Mouse (Mus musculus) retina, embryonic 14.5 days (tissue): ENCODE data around the gene Eef1akmt1.

Source experiments
- DNase-seq: peaks from one replicate; pipeline ENCODE4 v3.0.0-alpha.2; 2015; ENCODE audit warnings: low spot score

Gene Eef1akmt1

DNA sequence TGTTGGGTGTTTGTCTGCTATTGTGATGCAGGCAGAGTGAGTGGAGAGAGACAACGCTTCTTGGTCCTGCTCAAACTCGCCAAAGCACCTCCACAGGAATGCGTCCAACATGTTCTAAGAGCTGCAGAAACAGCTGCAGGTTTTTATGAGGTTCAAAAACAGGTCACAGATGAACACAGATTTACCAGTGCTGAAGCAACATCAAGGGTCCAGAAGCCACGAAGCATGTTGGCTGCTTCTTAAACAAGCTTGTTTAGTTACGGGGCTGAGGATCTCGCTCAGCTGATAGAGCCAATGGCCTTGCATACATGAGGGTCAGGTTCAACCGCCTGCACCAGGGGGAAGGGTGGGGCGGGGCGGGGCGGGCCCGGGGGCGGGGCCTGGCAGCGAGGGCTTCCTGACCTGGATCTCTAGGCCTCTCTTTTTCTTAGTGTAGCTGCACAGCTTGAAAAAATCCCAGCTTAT, 24.8 kb downstream of the Eef1akmt1 start:
- DNase-seq: peak; percentile 41

DNA sequence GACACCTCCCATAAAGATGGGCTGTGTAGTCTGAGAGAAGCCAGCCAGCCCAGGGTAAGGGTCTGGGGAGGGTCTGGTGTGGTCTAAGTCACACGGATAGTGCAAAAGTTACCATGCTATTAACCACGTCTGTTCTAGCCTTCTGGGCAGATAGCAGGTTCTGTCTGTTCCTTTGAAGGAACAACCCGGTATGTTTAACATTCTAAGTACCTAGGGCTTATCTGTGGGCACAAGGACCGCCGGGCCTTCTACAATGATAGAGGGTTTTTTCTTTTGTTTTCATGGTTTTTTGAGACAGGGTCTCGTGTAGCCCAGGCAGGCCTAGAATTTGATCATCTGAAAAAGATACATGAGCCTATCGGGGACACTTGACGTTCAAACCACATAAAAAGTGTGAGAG, 25.3 kb downstream of the Eef1akmt1 start:
- no peak for DNase-seq

DNA sequence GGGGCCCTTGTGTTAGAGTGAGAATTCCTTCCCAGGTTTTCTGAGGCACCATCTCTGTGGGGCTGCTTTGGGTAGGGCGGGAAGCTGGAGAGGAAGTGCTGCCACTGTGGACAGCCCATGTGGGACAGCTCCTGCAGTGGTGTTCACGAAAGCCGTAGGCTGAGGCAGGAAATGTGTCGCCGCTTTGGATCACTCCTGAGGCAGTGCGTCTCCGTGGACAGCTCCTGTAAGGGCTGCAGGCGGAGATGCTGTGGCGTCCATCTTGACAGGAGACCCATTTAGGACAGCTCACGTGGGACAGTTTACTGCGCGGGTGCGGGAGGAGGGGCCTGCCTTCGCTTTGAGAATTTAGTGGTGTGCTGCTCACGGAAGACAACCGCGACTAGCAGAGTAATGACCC, 25.9 kb downstream of the Eef1akmt1 start:
- no peak for DNase-seq

DNA sequence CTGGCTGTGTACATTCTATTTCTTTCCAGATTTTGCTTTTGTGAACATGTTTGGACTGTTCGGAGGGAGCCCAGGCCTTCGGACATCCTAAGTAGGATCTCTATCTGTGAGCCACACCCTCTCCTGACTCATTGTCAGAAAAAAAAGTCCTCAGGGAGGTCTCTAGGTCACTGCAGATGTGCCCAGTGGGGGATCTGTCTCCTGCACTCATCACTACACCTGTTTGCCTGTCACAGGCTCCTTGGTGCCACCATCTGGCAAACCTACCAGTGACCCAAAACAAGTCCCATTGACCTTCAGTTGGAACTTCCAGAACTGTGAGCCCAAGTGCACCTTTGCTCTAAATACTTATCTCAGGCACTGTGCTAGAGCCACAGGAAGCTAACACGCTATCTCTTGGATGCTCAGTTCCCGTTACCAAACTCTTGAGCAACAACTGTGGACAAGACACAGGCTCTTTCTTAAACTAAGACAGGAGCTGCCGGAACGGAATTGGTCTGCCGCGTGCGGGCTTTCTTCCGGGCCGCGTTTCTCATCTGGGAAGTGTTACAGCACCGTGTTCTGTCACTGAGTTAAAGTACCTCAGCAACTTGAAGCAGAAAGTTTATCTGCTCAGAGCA, 27.9 kb downstream of the Eef1akmt1 start:
- no peak for DNase-seq

DNA sequence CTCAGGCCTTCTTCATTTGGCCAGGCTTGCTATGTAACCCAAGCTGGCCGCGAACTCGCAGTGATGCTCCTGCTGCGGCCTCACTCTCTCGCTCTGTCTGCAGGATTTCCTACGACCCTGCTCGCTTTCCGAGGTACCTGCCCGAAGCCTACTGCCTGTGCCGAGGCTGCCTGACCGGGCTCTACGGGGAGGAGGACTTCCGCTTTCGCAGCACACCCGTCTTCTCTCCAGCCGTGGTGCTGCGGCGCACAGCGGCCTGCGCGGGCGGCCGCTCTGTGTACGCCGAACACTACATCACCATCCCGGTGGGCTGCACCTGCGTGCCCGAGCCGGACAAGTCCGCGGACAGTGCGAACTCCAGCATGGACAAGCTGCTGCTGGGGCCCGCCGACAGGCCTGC, 29.2 kb downstream of the Eef1akmt1 start:
- DNase-seq: no peak

DNA sequence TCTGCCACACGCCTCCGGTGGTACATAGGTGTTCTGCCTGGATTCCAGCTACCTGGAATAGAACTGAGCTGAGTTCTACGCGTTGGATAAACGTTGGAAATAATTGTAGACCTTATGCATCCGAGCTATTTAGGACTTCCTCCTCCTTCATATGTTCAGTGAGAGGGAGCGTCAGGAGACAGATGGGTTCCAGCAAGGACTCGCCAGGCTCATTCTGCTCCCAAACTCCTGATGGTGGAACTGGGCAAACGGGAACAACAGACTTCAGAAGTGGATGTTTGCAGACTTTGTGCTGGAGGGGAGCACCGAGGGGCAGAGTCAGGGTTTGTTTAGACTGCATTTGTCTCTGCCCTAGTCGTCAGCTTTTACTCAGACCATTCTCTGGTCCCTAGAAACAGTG, 30.7 kb downstream of the Eef1akmt1 start:
- no peak for DNase-seq

DNA sequence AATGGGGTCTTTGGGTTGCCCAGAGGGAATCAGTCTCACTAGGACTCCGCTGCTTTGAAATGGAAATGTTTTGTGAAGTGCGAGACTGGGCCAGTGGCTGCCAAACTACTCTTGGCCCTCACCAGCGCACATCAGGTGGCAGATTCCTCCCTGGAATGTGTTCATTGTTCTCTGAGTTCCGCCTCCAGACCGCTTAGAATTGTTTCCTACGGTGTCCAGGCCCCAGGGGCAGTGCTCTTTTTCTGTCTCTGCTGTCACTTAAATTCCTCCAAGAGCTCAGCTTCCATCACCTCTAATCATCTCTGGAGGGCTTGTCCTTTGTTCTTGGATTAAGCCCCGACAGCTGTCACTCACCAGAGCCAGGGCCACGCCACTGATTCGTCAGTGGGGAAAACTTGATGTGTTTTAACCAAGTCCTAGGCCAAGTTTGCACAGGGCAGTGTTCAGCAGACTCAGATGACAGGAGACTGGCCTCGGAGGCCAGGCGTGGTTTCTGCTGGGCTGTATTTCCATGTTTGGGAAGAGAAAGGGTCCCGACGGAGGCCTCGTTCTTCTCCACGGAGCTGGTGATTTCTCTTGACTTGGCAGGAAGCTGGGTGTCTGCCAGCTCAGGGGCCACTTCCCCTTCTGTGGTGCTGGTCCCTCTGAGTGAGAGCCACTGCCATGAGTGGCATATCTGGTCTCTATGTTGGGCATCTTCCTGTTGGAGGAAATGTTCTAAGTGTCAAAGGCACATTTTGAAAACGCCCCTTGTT, 34.0 kb downstream of the Eef1akmt1 start:
- peak; percentile 50 for DNase-seq

DNA sequence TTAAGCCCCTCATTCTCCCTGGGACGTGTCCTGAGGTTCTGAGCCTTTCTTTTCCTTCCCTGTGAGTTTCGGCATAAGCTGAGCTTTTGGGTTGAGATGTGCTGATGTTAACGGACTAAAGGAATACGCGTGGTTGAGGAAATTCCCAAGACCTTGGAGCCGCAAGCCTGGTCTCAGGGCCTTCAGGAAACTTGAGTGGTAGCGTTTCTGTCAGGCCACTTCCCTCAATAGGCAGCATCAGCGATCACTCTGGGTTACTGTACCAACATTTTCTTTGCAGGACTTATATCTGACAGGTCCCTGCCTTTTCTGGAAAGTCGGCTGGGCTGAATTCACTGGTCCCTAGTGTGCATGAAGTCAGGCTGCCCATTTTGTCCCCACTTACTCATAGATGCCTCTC, 34.6 kb downstream of the Eef1akmt1 start:
- no peak for DNase-seq

DNA sequence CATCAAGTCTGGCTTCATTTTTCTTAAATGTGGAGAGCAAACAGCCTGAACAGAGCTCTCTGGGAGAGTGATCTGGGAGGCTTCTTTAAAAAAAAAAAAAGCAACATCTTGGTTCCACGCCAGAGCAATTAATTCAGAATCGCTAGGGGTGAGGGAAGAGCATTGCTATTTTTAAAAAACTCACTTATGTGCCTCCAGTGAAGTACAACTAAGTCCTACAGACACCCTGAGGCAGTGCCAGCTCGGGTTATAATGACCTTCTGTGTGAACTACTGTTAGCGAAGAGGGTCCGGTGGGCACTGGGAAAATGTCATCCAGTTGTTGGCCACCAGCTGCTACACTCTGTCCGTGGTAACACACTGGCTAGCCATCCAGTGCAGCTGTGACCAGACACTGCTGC, 35.8 kb downstream of the Eef1akmt1 start:
- no peak for DNase-seq

DNA sequence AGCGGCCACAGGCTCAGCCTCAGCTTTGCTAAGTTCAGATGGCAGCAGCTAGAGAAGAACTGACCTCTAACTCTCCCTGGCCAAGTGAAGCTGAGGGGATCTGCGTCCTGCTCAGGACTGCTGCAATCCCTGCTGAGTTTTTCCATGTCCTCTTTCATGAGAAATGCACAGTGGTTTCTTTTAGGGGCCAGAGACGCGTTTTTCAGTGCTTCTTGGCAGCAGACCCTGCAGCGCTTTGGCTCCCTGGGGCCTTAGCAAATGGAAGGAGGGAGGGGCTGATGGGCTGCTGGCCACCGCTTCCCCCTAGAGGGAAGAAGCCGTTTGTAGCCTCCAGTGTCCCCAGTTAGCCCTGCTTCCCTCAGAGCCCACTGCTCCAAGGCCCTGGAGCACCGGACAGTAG, 36.5 kb downstream of the Eef1akmt1 start:
- peak; percentile 33 for DNase-seq

DNA sequence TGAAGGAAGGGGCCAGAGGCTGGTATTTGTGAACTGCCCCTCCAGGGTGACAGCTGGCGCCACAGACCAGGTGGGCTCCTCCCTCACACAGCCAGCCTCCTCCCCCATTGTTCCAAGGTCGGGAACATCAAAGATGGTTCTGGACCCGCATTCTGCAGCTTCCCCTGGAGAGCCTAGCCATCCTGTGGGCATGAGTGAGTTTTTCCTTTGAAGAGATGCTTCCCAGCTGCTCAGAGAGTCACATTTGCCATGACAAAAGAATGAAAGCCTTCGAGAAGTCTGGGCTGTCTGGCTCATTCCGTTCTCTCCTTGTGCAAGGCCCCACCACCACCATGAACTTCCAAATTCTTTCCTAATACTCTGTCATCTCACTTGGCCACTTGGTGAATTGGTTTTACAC, 37.1 kb downstream of the Eef1akmt1 start:
- no peak for DNase-seq

DNA sequence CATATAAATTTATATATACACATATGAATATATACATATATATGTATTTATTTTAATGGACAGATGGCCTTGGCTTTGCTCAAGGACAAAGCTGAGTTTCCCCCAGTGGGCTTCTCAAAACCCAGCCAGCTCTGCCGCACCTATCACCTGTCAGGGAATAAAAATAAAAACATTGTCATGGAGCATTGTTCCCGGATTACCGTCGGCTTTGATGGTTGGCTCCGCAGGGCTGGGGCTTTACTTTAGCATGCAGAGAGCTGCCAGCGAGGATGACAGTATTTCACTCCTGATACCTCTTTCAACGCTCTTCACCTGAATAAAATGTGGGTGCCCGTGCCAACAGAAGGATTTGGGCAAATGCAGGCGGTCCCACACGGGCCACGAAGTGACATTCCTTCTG, 37.6 kb downstream of the Eef1akmt1 start:
- DNase-seq: no peak

DNA sequence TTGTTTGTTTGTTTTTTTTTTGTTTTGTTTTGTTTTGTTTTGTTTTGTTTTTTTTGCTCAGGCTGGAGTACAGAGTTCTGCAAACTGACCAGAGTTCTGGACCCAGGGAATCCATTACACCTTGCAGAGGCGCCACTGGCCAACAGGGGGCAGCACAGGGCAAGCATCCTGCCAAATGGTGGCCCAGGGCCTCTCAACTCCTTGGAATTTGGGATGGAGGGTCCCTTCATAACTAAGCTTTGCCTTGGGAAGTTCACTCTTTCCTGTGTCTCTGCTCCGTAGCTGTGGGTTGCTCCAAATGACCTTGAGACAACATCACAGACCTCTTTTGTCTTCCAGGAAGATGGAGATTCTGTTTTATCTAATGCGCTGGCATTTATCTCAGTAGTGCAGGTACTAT, 38.2 kb downstream of the Eef1akmt1 start:
- DNase-seq: peak; percentile 79

DNA sequence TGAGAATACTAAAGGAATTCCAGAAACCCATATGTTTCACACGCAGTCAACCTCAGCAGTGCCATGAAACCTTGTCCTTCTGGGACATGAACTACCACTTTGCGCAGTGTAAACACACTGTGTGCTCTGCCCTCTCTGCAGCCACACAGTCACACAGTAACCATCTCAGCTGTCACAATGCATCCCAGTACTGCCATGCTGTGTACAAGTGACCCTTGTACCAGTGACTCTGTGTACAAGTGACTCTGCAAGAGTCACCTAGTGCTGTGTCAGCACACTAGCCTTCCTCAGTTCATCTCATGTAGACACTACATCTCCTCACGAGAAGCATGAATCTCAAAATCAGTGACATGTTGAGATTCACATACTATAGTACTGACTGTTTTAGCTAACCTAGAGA, 38.8 kb downstream of the Eef1akmt1 start:
- DNase-seq: no peak

DNA sequence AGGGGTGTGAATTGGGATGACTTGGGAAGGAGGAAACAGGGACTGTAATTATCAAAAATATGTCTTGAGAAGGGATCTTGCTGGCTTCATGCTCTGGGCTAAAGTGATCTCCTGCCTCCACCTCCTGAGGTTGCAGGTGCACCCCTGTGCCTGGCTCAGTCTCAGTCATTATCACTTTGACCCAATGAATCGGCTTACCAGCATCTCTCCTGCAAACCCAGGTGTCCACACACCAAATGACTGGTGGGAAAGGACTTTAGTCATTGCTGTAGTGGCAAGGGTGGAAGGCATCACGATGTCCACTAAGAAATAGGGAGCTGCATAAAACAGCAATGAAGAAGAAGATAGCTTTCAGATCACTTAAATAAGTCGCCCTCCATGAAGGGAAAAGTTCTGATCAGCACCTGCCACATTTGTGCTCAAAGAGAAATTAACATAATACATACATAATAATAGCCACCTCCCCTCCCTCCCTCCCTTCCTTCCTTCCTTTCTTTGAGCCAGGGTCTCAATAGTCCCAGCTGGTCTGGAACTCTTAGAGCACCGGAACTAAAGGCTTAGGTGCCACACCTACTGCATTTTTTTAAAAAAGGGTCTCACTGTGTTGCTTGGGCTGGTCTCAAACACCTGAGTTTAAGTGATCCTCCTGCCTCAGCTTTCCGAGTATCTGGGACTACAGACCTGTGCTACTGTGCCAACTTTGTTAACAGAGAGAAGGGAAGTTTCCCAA, 41.5 kb downstream of the Eef1akmt1 start:
- no peak for DNase-seq

DNA sequence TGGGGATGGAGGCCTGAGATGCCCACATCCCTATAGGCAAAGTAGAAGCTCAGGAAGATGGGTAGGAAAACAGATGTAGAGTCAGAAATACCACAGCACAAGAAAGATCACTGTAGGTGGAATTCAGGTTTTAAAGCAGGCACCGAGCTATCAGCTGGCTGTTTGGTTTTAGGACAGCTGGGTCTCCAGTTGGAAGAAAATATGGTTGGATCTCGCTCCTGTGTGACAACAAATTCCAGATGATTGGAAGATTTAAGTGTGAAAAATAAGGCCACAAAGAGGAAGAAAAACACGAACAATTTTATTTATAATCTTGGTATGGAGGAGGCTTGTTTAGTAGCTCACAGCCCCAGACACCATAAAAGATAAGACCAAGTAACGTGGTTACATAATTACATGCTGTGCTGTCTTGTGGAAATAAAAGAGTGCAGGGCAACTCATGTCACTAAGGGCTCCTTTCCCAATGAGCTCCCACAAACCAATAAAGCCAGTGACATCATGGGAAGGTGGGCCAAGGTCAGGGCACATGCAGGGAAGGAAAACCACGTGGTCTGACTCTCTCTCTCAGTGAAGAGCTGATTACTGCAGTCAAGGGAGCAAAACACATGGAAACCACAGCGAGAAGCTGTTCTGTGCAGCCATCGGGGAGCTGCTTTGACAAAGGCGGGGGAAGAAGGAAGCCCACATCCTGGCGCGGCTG, 42.2 kb downstream of the Eef1akmt1 start:
- DNase-seq: no peak

DNA sequence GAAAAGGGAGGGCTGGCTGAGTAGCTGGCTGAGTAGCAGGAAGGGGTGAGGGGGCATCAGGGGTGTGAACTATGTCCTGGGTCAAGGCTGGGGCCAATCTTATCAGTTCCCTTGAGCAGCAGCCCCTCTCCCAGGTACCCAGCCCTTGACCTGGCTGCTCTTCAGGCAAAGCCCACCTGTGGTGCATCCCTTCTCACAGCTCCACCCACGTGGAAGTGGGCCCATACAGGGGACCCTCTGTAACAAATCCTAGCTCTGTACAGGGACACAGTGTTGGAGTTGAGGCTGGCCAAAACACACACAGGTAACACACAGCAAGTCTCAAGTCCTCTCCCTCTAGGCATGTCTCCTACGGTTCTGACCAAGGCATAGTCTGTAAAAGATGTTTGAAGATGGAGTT, 43.8 kb downstream of the Eef1akmt1 start:
- no peak for DNase-seq

DNA sequence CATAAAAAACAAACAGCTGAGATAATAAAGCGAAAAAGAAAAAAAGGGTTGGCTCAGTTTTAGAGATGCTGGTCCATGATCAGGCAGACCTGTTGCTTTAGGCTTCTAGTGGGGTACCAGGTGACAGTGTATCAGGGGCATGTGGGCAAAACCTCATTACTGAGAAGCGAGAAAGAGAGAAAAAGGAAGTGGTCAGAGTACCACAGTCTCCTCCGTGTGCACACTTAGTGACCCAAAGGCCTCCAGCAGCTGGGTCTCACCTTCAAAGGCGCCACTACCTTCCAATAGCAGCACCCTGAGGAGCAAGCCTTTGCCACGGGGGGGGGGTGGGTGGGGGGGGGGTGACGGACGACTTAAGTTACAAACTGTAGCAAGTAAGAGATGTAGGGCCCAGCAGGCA, 44.3 kb downstream of the Eef1akmt1 start:
- DNase-seq: no peak

DNA sequence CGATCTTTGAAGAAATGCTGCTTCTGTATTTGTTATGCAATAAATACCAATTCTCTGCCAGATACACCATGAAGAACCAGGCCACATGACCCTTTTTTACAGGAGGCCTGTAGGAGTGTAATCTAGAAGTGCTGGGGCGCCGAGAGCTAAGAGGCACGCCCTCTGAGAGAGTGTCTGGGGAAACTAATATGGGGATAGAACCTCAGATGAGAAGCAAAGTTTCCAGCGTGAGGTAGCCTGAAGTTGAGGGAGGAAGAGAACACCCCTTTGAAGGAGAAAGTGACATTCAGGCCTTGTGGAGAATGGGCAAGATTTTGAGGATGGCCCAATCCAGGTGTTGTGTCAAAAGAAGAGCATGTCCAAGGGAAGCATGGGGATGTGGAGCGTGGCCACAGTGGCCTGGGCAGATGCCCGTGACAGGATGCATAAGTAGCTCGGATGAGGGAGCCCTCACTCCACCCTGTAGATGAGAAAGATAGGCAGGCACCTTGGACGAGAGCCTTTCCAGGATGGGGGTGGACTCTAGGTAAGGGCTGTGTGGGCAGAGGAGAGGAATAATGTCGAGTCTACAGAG, 45.3 kb downstream of the Eef1akmt1 start:
- DNase-seq: no peak

DNA sequence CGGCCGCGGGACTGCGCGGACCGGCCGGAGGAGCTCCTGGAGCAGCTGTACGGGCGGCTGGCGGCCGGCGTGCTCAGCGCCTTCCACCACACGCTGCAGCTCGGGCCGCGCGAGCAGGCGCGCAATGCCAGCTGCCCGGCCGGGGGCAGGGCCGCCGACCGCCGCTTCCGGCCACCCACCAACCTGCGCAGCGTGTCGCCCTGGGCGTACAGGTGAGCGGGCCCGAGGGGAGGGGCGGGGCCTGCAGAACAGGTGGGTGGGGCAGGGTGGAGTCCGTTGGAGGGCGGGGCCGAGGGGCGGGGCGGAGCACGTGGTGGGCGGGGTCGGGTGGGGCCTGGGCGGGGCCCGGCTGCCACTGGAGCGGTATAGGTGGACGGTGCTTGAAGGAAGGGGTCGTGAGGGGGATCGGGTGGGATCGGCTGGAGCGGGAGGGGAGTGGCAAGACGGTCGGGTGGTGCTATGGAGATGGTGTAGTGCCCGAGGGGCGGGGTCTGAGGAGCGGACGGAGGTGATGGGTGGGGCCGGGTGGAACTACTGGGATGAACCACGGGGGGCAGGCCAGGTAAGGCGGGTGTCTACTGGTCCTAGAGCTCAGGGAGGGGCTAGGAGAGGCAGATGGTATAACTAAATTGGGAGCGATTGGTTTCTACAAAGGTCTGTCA, 45.9 kb downstream of the Eef1akmt1 start:
- DNase-seq: peak; percentile 62

DNA sequence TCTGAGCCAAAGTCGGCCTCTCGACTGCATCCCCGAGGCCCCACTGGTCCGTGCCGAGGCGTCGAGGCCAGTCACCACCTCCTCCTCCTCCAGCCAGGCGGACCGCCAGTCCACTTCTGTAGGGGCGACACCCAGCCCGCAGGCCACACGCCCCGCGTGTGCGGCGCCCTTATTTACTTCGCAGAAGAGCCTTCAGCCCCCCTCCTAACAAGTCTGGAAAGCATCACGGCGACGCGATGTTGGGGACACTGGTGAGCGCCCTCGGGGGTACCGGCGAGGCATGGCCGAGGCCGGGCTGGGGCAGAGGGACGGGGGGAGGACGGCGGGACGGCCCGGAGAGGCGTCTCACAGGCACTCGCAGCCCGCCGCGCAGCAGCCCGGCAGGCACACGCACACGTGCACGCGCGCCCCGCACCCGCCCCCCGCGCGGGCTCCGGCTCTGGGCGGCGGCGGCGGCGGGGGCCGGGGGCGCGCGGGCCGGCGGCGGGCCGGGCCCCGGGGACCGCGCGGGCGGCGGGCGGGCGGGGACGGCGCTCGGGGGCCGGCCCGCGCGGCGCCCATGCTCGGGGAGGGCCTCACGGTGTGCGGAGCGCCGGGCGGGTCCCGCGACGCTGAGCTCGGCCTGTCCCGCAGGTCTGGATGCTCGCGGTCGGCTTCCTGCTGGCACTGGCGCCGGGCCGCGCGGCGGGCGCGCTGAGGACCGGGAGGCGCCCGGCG, 46.6 kb downstream of the Eef1akmt1 start, which contains the start of gene Il17d:
Il17d (plus strand) TSS at position 107 of the 717 bp plus-strand sequence.
- peak; percentile 57 for DNase-seq
